Mouse (Mus musculus) heart, postnatal 4 days (tissue): ENCODE data around the gene Carhsp1. TPM values are rescaled to one million over a fixed set of nuclear protein-coding genes. Genes with fewer than 3 reads are reported as not detected.

ENCODE experiments used
- DNase-seq: peaks from one replicate; pipeline ENCODE4 v3.0.0; 2021
- total RNA-seq, 2 experiments: library from RNA; stranded (reverse); gene quantifications; 2 replicates each; pipeline ENCODE4 v1.2.3; 2021

The Carhsp1 gene
- total RNA-seq, 2 experiments from 2014 or later: 52.8 to 56.0 TPM

DNA sequence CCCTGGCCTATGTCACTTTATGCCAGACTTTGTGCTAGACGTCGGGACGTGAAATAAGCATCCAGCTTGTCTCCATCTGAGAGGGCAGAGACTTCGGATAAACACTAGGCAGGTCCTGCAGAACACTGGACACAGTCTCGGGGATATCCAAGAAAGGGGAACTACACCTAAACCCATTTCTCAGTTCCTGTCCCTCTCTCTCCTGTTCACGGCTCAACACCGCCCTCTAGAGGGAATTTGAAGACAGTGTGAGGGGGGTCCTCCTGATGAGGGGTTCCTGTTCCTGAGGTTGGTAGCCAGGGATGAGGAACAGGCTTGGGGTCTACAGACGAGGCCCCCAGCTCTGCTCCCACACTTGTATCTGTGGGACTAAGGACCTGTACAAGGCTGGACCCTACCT lies 2.2 kb upstream of the Carhsp1 start:
- peak; percentile 68 for DNase-seq

DNA sequence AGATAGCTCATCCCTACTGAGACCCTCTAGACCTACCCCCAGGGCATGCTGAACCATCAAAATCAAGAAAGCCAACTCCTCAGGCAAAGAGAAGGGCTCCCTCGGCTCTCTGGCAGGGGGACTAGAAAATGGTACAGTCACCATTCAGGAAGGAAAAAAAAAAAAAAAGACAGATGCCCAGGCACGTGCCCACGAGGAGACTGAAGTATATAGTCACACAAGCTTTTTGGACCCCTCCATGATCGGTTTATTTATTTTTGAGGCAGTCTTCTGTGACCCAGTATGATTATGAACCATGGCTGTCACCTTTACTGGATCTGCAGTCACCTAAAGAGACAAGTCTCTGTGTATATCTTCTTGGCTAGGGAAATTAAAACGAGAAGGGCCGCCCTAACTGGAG lies 1.4 kb upstream of the Carhsp1 start:
- no peak for DNase-seq

DNA sequence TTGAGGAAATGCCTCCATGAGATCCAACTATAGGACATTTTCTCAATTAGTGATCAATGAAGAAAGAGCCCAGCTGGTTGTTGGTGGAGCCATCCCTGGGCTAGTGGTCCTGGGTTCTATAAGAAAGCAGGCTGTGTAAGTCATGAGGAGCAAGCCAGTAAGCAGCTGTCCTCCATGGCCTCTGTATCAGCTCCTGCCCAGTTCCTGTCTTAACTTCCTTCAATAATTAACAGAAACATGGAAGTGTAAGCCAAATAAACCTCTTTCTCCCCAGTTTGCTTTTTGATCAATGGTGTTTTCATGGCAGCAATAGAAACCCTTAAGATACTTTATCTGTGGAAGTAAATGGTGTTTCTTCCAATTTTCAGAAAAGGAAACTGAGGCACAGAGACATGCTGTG lies 856 bp upstream of the Carhsp1 start:
- DNase-seq: no peak

DNA sequence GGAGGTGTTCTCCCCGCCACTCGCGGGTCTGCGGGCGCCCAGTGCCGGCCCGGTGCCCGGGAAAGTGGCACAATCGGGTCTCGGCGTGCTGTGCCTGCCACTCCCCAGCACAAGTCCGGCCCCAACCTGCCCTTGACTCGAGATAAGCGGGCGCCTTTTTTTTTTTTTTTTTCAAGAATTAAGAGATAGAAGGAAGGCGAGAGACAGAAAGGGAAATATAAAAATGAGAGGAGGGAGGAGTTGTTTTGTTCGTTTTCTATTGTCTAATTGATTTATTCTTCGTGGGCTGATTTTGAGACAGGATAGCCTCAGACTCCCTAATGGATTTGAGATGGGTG lies 364 bp upstream of the Carhsp1 start:
- DNase-seq: no peak

DNA sequence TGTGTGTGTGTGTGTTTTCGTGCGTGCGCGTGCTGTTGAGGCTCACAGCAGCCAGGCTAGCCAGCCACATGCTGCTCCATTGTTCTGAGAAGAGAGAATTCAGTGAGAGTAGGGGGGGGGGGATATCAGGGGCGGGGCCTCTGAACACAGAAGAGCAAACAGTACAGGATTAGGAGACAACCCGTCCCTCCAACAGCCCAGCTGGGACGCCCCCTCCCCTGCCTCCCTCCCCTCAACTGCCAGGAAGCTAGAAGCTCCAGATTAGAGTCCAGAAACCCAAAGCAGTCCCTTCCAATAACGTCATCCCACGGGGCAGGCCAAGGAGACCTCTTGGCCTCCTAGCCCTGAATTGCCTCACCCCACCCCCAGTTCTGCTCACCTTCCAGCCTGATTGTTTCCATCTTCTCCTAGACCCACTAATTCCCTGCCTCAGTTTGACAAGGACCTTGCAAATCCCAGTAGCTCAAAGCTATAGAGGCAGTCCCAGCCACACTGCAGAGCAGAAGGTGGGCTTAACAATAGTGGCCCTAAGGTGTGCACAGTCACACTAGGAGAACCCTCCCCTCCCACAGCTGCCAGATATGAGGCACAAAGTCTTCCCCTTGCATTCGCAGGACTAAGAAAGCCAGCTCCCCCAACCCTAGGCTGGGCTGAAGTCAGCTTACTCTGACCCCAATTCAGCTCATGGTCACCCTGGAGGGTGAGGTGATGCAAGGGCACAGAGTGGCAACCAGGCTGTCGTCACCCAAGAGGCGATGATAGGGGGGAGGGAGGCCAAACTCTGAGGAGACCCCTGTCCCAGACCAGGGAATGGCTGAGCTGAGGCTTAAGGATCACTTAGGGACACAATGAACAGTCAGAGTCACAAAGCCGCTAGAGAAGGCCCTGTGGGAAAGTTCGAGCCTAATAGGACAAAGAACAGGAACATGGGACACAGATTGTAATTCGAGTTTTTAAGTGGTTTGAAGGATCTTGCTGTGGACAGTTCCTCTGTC lies 1.6 kb downstream of the Carhsp1 start:
- DNase-seq: no peak

DNA sequence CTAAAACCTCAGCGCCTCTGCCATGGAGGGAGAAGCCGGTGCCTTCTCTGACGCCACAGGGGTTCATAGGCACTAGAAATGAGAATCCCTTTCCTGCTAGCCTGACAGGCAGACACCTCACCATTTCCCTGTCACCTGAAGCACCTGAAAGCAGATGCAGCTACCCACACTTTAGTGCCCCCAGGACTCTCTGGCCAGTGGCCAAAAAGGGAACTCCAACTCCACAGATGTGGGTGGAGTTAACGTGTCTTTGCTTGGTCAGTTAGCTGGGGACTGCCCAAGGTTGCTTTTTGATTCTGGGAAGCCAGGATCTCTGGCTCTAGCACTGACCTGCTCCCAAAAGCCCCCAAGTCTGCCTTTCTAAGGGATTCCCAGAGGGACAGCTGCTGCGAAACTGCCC lies 2.5 kb downstream of the Carhsp1 start:
- no peak for DNase-seq

DNA sequence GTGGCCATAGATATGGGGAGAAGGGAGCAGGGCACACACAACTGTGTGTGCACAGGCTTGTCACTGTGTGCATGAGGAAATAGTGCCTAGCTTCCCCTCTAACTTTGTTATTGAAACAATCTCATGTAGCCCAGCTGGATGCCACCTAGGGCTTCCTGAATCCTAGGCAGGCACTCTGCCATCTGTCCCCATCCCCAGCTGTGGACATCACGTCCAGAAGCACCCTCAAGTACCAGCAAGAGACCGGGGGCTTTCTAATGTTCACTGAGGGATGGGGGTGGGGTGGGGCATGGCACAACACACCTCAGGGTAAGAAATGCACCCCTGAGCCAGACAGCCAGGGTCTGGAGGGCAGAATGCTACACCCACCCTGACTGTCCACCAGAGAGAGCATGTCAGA lies 3.6 kb downstream of the Carhsp1 start:
- no peak for DNase-seq

DNA sequence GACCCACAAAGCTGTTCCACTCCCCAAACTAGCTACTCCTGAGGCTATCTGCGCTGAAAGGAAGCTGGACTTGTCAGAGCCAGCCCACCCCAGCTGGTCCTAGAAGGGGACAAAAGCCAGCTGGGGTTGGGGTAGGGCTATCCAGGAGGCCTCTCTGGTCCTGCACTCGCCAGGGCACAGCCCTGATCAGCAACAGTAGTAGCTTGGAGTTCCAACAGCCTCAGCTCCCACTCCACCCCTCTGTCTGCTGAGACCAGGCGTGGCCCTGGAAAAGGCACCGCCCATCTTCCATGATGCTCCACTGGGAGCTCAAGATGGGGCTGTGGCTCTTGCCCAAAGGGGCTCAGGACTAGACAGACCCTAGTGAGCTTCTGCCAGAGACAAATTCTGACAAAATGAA lies 4.1 kb downstream of the Carhsp1 start:
- DNase-seq: peak; percentile 53

DNA sequence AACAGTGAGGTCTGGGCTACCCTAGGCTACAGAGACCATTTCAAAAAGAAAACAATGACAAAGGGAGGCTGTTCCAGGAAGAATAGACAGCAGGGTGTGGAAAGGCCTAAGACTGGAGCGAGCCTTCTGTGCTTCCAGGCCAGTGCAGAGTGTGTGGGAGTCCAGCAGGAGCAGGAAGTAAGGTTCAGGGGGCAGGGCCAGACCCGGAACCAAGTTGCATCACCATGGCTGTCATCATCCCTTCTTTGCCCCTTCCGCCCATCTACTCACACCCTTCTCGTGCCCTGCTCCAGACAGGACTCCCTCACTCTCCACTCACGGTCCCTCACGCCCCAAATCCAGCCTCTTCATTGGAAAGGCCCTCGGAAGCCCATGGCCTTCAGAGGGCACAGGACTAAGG lies 4.7 kb downstream of the Carhsp1 start:
- peak; percentile 53 for DNase-seq

DNA sequence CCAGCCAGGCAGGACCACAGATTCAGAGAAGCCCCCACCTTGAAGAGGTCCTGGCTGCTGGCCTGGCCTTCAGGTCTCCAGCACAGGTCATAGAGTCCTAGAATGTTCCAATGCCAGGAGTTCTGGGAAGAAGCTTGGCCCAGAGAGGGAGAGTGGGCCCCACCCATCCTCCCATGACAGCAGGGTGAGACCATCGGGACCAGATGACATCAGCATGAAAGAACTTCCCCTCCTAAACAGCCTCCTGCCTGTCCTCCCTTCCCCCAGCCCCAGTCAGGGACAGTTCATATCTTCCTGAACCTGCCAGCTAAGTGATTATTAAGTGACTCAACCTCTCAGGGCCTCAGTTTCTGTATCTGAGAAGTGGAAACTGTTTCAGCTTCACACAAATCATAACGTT lies 5.5 kb downstream of the Carhsp1 start:
- DNase-seq: peak; percentile 70

DNA sequence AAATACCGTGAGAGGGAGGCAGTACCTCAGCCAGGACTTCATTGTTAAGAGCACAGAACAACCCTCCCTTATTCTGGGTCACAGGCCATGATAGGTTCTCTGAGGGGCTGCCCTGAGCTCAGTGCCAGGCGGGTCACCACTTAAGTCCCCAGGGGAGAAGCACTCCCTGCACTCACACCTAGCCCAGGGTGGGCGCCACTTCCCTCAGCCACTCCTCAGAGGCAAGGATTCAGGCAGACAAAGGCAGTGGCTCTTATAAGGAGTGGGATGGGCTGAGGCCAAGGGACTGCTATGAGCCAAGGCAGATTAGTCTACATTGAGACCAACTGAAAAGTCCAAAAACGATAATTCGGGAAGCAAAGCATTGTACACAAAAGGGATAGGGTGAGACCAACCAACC lies 6.6 kb downstream of the Carhsp1 start:
- no peak for DNase-seq

DNA sequence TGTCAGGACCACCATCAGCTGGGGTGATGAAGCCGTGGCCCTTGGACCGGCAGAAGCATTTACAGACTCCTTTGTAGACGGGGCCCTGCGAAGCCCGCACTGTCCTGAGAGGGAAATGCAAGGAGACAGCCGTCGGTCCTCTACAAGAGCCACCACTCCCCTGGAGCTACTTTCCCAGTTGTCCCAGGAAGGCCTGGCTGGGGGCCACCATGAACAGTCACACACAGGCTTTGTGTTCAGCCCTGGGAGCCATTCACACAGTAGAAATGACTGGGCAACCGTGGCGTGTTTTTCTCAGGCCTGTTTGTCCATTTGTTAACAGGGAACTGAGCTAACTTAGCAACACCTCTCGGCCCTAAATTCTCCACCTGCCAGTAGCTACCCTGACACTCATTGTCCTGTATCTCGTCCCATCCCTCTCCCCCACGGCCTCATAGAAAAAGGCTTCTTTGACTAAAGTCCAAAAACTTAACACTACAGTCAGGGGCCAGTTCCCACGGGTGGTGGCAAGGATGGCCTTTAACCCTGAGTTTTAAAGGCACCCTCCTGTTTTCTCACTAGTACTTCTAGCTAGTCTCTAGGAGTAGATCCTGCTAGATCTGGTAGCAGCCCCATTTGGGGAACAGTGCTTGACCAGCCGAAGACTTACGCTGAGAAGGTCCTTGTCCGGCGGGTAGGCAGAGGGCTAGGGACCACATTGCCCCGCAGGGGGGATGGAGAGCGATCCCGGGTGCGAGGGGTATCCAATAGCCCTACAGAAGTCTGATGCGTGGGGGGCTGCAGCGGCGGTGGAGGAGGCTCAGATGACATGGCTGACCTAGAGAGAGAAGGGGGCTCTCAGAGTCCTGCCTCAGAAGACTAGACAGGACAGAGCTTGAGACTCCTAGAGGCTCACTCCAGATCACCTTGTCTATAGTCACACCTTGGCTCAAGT lies 8.1 kb downstream of the Carhsp1 start:
- DNase-seq: no peak

DNA sequence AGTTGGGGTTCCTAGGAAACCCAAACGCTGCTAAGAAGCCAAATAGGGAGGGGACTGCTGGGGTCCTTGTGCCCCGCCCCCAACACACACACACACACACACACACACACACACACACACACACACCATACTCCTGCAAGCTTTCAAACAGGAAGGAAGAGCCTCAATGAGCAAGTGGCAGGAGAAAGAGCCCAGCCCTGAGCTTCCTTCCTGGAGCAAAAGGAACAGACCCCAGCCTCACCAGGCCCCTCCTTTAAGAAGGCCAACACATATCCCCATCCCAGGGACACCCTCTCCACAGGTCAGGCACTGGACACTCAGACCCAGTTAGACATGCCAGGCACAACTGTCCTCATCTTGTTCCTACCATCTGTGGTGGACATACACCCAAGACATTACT lies 8.9 kb downstream of the Carhsp1 start:
- no peak for DNase-seq

DNA sequence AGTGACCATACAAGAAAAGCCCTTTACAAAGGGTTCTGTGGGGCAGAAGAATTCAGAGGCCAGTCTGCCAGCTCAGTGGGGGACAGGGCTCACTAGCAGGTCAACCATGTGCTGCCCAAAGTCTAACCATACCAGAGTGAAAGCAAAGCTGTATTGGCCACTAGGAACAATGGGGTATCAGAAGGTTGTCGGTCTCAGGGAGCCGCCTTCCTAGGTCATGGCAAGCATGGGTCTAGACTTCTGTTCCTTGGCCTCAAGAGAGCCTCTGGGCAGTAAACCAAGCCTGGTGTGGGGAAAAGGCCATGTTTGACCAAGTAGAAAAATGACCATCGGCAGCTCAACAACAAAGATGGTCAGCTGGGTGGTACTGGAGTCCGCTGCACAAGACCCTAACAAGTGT lies 13.2 kb downstream of the Carhsp1 start:
- peak; percentile 40 for DNase-seq

DNA sequence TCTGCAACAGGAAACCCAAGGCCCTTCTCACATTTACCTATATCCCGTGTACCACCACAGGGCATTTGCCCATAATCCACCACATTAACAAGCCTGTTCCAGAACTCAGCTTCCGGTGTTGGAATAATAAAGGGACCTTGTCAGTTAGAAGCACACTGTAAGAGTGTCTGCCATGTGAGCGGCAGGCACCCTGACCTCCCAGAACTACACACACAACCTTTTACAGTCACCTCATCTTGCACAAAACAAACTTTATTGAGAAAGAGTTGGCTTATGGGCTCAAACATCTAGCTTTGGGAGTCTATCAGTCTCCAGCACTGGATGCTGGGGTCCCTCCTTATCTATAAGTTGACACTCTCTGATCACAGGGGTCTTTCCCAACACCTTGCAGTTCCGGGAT lies 13.6 kb downstream of the Carhsp1 start:
- DNase-seq: no peak

DNA sequence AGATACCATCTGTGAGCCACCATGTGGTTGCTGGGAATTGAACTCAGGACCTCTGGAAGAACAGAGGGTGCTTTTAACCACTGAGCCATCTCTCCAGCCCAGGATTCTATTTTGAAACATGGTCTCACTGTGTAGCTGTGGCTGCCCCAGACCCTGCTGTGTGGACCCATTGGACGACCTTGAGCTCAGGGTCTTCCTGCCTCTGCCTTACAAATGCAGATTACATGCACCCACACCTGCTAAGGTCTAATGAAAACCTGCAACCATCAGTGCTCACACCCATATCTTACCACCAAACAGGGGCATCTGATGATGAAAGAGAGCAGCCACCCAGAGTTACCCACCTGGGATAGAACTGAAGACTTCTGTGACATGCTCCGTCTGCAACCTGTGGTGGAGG lies 15.7 kb downstream of the Carhsp1 start:
- DNase-seq: no peak

DNA sequence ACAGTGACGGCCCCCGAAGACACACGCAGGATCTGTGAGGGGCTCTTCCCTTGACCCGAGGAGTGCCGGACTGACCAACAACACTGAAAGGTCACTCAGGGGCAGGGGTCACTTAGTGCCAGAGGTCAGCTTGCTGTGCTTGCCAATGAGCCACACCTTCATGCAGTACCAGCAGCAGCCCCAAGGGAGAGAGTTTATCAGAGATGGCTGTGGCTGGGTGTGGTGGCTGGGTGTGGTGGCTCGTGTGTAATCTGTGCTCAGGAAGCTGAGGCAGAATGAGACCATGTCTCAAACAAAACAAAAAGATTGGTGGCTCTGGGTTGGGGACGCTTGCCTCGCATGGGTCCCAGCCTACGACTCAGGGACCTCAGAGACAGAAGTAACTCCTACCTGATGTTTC lies 16.4 kb downstream of the Carhsp1 start:
- DNase-seq: no peak

DNA sequence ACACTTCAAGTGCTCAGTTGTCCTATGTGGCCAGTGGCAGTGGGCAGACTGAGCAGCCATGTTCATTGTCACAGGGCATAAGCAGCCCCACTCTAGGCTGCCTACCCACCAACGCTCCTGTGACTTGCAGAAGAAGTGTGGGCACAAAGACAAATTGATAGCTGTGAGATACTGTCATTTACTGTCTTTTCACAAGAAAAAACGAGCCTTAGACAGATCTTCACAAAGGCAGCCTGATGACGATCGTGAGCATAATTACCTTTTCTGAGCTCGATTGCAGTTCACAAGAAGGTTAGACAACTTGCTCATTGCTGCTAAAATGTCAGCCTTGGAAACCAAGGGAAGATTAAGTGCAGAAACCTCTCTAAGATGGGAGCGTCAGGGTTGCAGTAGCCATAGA lies 16.8 kb downstream of the Carhsp1 start:
- no peak for DNase-seq

DNA sequence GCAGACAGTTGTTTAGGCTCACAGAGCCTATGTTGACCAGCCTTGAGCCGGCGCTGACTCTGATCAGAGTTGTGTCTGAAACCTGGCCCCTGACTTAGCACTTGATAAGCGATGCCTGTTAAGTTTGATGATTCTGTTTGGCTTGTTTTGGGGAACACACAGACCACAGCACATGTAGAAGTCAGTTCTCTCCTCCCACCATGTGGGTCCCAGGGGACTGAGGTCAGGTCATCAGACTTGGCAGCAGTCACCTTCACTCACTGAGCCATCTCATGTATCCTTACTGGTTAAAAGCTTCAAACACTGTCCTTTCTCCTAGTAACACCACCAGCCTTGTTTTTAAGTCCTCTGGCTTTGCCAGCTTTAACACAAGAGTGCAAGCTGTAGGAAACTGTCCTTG lies 21.9 kb downstream of the Carhsp1 start:
- no peak for DNase-seq

DNA sequence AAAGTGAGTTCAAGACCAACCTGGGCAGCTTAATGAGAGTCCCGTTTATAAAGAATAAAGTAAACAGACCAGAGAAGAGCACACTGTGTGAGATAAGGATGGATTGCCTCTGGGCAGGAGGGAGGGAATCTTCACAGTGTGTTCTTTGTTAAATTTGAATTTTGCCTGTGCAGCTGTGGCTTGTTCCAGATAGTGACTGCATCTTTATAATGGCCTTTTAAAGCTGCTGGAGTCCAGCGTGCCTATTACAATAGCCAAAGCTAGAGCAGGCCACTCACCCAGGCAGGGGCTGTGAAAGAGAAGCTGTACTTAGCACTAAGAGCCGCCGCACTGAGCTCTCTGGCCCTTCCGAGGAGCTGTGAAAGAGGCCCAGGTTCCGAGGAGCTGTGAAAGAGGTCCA lies 26.4 kb downstream of the Carhsp1 start:
- DNase-seq: no peak

DNA sequence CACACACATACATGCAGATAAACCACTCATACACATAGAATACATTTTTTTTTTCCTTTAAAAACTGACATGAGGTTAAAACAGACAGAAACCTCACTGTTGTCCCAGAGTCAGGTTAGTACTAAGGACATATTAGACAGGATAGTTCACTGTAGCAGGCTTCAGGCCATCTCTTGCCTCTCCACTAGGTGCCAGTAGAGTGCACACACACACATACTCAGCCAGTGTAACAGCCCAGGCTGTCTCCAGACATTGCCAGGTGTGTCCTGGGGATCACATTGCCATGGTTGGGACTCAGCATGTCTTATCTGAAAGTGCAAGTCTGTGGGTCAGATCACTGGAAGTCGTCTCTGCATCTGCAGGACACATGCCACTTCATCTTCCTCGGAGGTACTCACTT lies 28.1 kb downstream of the Carhsp1 start:
- peak; percentile 54 for DNase-seq

DNA sequence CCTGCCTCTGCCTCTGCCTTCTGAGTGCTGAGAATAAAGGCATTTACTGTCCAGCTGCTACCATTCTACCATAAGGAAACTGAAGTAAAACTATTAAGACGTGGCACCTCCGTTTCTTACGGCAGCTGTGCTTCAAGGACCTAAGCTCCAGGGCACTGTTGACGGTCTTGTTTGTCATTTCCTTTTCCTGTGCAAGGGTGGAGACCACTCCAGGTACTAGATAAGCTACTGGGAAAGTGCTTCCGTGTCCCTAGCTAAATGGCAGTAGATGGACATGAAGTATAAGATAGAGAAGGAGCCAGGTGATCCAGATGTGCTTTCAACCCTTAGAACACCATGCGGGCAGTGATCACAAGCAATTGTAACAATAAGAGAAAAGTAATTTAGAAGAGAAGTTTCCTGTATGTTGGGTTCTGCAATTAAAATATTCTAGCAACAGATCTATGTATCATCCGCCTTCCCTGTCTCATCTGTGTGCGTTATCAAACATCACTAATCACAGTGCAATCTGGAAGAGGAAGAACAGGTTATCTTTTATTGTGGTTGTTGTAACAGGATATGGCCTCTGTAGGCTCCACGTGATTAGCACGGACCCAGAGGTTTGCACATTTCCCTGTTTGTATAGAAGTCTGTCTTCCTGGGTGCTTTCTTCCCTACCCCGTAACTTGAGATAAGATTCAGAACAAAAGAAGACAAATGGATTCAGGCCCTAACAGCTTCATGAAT lies 32.3 kb downstream of the Carhsp1 start:
- no peak for DNase-seq

DNA sequence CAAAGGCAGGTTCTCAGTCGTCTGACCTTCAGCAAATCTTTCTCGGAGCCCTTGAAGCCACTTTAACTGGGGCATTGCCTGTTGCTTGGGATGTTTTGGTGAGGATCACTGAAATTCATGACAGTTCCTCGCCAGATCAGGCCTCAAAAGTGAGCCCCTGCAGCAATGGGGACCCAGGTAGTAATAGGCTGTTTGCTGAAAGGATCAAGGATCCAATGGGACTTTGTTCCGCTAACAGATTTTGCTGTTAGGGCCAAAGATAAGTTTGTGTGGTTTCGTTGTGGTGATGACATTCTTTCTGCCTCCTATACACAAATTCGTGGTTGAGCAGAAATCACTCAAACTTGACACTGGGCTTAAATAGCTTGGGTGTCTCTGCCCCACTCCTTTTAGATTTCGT lies 33.8 kb downstream of the Carhsp1 start:
- no peak for DNase-seq
